Mouse (Mus musculus) spleen, adult 2 months (tissue): ENCODE data around the gene Pprc1.

Experiments used
- CTCF ChIP-seq: fragments of 200-500 bp; IDR thresholded peaks from 2 replicates; pipeline ENCODE4 v1.5.1; 2011; ENCODE audit warnings: mild to moderate bottlenecking, inconsistent platforms; ENCODE audit not compliant: insufficient read depth, insufficient read length, insufficient replicate concordance; ENCODE audit errors: extremely low read depth
- POLR2A ChIP-seq: fragments of 200-500 bp; IDR thresholded peaks from 2 replicates; pipeline ENCODE4 v1.6.1; 2011; ENCODE audit warnings: low read depth, low read length, inconsistent platforms

- TF ChIP-seq POLR2A (no peak), CTCF (no peak)
Measured at GRCm38 (mm10) chr19:46038851-46039260, 5.8 kb upstream of the Pprc1 start.
